Mouse (Mus musculus) embryonic fibroblast, embryonic 13.5 days (primary cell): ENCODE data around the gene Hoxb3.

Source experiments
- CTCF ChIP-seq: IDR thresholded peaks from 2 replicates; pipeline ENCODE4 v1.5.1; 2011; ENCODE audit warnings: mild to moderate bottlenecking, control low read depth, low read length, moderate library complexity, borderline replicate concordance; ENCODE audit not compliant: insufficient read depth
- POLR2A ChIP-seq: IDR thresholded peaks from 2 replicates; pipeline ENCODE4 v1.6.1; 2011; ENCODE audit warnings: low read depth, mild to moderate bottlenecking, control low read depth, low read length, moderate library complexity

GRCm38 (mm10) chr11:96313806-96314428, 9.2 kb upstream of the Hoxb3 start:
- TF ChIP-seq CTCF (no peak), POLR2A (no peak)
